Mouse (Mus musculus) kidney, postnatal 0 days (tissue): ENCODE data around the gene Gm11032. TPM values are rescaled to one million over a fixed set of nuclear protein-coding genes. Genes with fewer than 3 reads are reported as not detected.

Source experiments
- ATAC-seq: fragments of 200-750 bp; cut with Nextera tagmentation; replicated peaks from 2 replicates; pipeline ENCODE4 v1.8.0; 2017; ENCODE audit warnings: low read depth, moderate number of reproducible peaks, moderate TSS enrichment, moderate library complexity; ENCODE audit not compliant: low FRiP score
- DNase-seq: peaks from one replicate; pipeline ENCODE4 v3.0.0-alpha.2; 2016; ENCODE audit warnings: low spot score
- H3K27ac ChIP-seq: fragments of 300-500 bp; sonication (generic); 2 replicates; pipeline ENCODE4 v1.5.1; 2014; ENCODE audit warnings: mild to moderate bottlenecking
- H3K27me3 ChIP-seq: fragments of 300-500 bp; sonication (generic); 2 replicates; pipeline ENCODE4 v1.6.1; 2014; ENCODE audit warnings: low read length, mixed read lengths; ENCODE audit not compliant: insufficient read depth
- H3K36me3 ChIP-seq: fragments of 300-500 bp; sonication (generic); 2 replicates; pipeline ENCODE4 v1.6.1; 2014; ENCODE audit warnings: low read length, mixed read lengths; ENCODE audit not compliant: insufficient read depth
- H3K4me1 ChIP-seq: fragments of 300-500 bp; sonication (generic); replicated peaks from 2 replicates; pipeline ENCODE4 v1.6.1; 2014; ENCODE audit warnings: antibody characterized with exemption, low read length, mixed read lengths; ENCODE audit not compliant: insufficient read depth
- H3K4me2 ChIP-seq: fragments of 300-500 bp; sonication (generic); 2 replicates; pipeline ENCODE4 v1.6.1; 2014; ENCODE audit warnings: mild to moderate bottlenecking, low read length, moderate library complexity, mixed read lengths
- H3K4me3 ChIP-seq: fragments of 300-500 bp; sonication (generic); replicated peaks from 2 replicates; pipeline ENCODE4 v1.5.1; 2014; ENCODE audit warnings: low read depth, low read length
- H3K9ac ChIP-seq: fragments of 300-500 bp; sonication (generic); 2 replicates; pipeline ENCODE4 v1.6.1; 2014; ENCODE audit warnings: low read depth, low read length
- H3K9me3 ChIP-seq: fragments of 300-500 bp; sonication (generic); replicated peaks from 2 replicates; pipeline ENCODE4 v1.6.1; 2016; ENCODE audit warnings: low read length, inconsistent platforms, mixed read lengths
- CTCF ChIP-seq: IDR thresholded peaks from 2 replicates; pipeline ENCODE4 v1.5.1; 2016; ENCODE audit warnings: antibody characterized with exemption, low read depth, mild to moderate bottlenecking, moderate library complexity
- WGBS: fragments of 180-500 bp; shearing (Covaris S2); extraction: QIAGEN DNeasy Blood & Tissue Kit; methylation state at CpG from one replicate; pipeline ENCODE4 v1.1.7; 2014; 5-methylcytosine and 5-hydroxymethylcytosine counted together
- polyA plus RNA-seq: library from polyadenylated mRNA; unstranded; fragments of >200 nt; fragmentation: Nextera tagmentation; extraction: Ambion mirVana; gene quantifications from 2 replicates; pipeline ENCODE4 v1.2.1, GENCODE M21; 2015

Gm11032 gene
- polyA plus RNA-seq, 1 experiment from 2014 or later: not detected

DNA sequence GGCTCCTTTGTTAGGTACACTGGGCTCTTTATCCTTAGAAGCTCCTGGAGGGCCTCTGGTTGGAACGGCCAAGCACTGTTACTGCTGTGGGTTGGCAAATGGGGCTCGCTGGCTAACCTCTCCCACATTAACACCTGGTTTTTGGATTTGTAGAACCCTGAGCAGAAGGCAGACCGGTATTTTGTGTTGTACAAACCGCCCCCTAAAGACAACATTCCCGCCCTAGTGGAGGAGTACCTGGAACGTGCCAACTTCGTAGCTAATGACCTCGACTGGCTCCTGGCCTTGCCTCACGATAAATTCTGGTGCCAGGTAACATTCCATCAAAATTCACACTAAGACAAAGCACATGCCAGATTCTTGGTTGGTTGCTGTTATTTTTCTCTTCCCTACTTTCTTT lies 26.5 kb downstream of the Gm11032 start:
- no peak for TF ChIP-seq CTCF
- no peak for ATAC-seq
- no peak overlapping the region for H3K4me2 ChIP-seq
- H3K4me3 ChIP-seq: no peak overlapping the region
- no peaks in the 10 kb centered on the region for H3K9me3 ChIP-seq
- no peaks in the 10 kb centered on the region for H3K27me3 ChIP-seq
- no peak for DNase-seq
- no peak overlapping the region for H3K9ac ChIP-seq
- H3K4me1 ChIP-seq: no peaks in the 10 kb centered on the region
- peaks cover 26% of the 10 kb centered on the region; the same call in 1 of the 2 replicates for H3K36me3 ChIP-seq
- H3K27ac ChIP-seq: no peak overlapping the region
- 72% methylated on average over 9 of the region's 9 CpGs for WGBS

DNA sequence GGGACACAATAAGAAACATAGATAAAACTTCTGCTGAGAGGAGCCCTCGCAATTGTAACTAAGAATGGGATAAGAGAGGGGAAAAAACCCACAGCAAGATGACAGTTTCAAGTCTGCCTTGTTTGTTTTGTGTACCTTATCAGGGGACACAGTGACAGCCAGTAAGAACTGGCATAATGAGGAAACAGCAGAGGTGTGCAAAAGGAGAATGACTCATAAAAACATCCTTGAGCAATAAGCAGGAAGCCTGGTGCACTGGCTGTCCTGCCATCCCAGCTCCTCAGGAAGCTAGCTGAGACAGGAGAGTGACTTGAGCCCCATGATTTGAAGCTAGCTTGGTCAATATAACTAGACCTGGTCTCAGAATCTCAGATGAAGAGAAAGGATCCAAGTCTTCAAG lies 40.0 kb downstream of the Gm11032 start:
- no peak overlapping the region for H3K4me2 ChIP-seq
- 90% methylated on average over 1 of the region's 1 CpGs for WGBS
- H3K4me3 ChIP-seq: no peak overlapping the region
- no peak for TF ChIP-seq CTCF
- H3K36me3 ChIP-seq: peaks cover 12% of the 10 kb centered on the region; the same call in 1 of the 2 replicates
- H3K27me3 ChIP-seq: no peaks in the 10 kb centered on the region
- no peak for ATAC-seq
- H3K27ac ChIP-seq: no peak overlapping the region
- no peaks in the 10 kb centered on the region for H3K9me3 ChIP-seq
- DNase-seq: no peak
- no peak overlapping the region for H3K9ac ChIP-seq
- H3K4me1 ChIP-seq: no peaks in the 10 kb centered on the region

DNA sequence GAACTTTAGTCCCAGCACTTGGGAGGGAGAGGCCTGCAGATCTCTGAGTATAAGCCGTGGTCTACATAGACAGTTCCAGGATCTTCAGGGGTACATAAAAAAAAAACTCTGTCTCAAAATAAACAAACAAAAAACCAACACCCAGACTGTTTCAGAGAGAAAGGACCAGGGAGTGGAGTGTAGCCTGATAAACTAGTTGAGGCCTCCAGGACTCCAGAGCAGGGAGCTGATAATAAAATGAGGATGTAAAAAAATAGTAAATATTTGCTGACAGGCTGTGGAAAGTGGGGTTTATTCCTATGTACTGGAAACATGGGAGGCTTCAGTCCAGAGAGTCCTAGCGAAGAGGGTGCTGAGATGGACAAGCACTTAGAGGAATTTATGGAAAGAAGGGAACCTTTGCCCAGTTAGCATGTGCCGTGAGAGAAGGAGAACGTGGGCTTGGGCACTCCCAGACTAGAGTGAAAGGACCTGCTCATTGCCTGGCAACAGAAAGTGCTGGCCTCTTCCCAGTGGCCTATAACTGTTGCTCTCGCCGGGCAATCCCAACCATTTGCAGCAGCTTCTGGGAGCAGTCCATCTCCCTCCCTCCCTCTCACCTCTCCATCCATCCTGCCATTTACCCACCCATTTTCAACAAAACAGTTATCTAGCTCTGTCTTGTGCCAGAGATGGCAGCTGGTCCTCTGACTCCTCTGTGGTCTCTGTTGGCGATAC lies 40.6 kb downstream of the Gm11032 start:
- TF ChIP-seq CTCF: no peak
- Histone ChIP-seq H3K27ac (no peak overlapping the region), H3K4me3 (no peak overlapping the region), H3K4me2 (no peak overlapping the region), H3K9ac (no peak overlapping the region), H3K9me3 (no peaks in the 10 kb centered on the region), H3K36me3 (peaks cover 12% of the 10 kb centered on the region; the same call in 1 of the 2 replicates), H3K4me1 (no peaks in the 10 kb centered on the region), H3K27me3 (no peaks in the 10 kb centered on the region)
- no peak for ATAC-seq
- 86% methylated on average over 7 of the region's 7 CpGs for WGBS
- no peak for DNase-seq

DNA sequence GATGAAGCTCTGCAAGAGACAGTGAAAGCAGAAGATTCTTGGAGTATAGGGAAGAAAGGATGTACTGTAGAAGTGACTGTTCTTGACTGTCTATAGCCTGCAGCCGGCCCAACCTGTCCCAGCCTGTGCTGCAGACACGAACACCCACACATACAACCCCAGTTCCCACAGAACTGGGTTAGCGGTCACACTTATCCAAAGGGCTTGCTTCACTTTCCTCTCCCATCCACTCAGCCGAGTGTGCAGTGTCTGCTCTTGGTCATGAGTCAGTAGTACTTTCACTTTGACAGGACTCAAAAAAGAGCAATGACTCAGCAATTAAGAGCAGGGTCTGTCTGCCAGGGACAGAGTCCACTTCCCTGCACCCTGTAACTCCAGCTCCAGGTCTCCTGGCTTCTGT lies 41.5 kb downstream of the Gm11032 start:
- Histone ChIP-seq H3K9me3 (no peaks in the 10 kb centered on the region), H3K9ac (no peak overlapping the region), H3K27me3 (no peaks in the 10 kb centered on the region), H3K27ac (no peak overlapping the region), H3K4me3 (no peak overlapping the region), H3K4me1 (no peaks in the 10 kb centered on the region), H3K4me2 (no peak overlapping the region), H3K36me3 (peaks cover 12% of the 10 kb centered on the region; the same call in 1 of the 2 replicates)
- ATAC-seq (no peak), DNase-seq (no peak)
- 84% methylated on average over 4 of the region's 4 CpGs for whole genome bisulfite sequencing
- TF ChIP-seq CTCF: no peak

DNA sequence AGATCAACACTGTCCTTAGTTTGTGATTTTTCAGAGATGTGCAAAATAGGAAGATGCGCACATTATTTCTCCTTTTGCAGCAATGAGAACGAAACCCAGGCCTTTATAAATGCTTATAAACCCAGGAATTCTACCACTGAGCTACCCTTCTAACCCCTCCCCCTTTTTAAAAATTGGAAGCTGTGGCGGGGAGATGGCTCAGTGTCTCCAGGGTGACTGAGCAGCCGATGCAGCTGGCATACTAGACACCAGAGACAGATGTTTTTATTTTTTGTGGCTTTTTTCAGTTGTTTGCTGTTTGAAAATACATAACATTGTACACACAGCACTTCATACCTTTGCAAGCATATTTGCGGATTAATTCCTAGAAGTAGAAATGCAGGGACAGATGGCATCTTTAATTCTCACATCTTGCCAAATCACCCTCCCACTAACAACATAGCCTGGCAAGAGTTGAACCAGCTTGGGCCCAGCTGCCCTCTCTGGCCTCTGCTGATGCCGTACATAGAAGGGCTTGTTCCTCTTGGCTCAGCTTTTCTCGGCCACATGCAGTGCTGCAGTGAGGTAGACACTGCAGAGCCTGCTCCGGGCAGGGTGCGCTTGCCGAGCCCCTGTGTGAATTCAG lies 42.1 kb downstream of the Gm11032 start:
- 84% methylated on average over 10 of the region's 10 CpGs for WGBS
- no peaks in the 10 kb centered on the region for H3K27me3 ChIP-seq
- no peak overlapping the region for H3K4me2 ChIP-seq
- no peaks in the 10 kb centered on the region for H3K9me3 ChIP-seq
- ATAC-seq (no peak), DNase-seq (no peak)
- no peaks in the 10 kb centered on the region for H3K4me1 ChIP-seq
- H3K9ac ChIP-seq: no peak overlapping the region
- TF ChIP-seq CTCF: no peak
- peaks cover 12% of the 10 kb centered on the region; the same call in 1 of the 2 replicates for H3K36me3 ChIP-seq
- no peak overlapping the region for H3K4me3 ChIP-seq
- H3K27ac ChIP-seq: no peak overlapping the region

DNA sequence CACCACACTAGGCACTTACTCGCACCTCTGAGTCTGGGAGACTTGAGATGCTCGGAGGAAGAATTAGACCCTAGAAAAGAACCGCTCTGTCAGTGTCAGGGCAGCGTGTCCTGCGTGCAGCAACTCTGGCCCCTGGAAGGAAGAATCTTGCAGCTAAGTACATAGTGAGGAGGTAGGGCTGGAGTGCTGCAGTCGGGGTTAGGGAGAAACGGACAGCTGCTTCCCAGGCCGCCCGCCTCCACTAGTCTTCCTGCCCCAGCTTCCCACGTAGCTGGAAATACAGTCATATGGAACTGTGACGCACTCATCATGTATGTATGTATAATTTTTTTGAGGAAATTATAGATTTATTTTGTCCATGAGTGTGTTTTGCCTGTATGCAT lies 42.6 kb downstream of the Gm11032 start:
- peaks cover 12% of the 10 kb centered on the region; the same call in 1 of the 2 replicates for H3K36me3 ChIP-seq
- no peak overlapping the region for H3K4me2 ChIP-seq
- H3K9ac ChIP-seq: no peak overlapping the region
- no peak overlapping the region for H3K4me3 ChIP-seq
- DNase-seq: no peak
- WGBS: 91% methylated on average over 11 of the region's 11 CpGs
- no peak for TF ChIP-seq CTCF
- ATAC-seq: no peak
- no peaks in the 10 kb centered on the region for H3K27me3 ChIP-seq
- H3K27ac ChIP-seq: no peak overlapping the region
- H3K9me3 ChIP-seq: no peaks in the 10 kb centered on the region
- no peaks in the 10 kb centered on the region for H3K4me1 ChIP-seq

Other genes with a start within 250 kb of the Gm11032 start
- gene Hormad2, start 179.0 kb upstream of the Gm11032 start, polyA plus RNA-seq: 0.26 and 0.38 TPM in 2 replicates
- gene Mtmr3, start 25.2 kb upstream of the Gm11032 start, polyA plus RNA-seq: 18.1 and 19.6 TPM in 2 replicates
- 23.2 and 23.9 TPM in 2 replicates for gene Ascc2, start 17.7 kb downstream of the Gm11032 start, polyA plus RNA-seq
- gene Uqcr10, start 84.3 kb downstream of the Gm11032 start, polyA plus RNA-seq: 1,603 and 1,802 TPM in 2 replicates
- gene Zmat5, start 84.6 kb downstream of the Gm11032 start, polyA plus RNA-seq: 76.3 and 81.7 TPM in 2 replicates
- 0.08 and 0.09 TPM in 2 replicates for gene Cabp7, start 126.7 kb downstream of the Gm11032 start, polyA plus RNA-seq
- 33.3 and 35.6 TPM in 2 replicates for gene Nf2, start 229.5 kb downstream of the Gm11032 start, polyA plus RNA-seq